Mouse (Mus musculus) myocyte (in vitro differentiated cells): Measurements from ENCODE around the gene Hoxb3. TPM values are rescaled to one million over a fixed set of nuclear protein-coding genes. Genes with fewer than 3 reads are reported as not detected.

ENCODE experiments used
- H3K27me3 ChIP-seq: one replicate; pipeline ENCODE4 v1.6.1; 2011; ENCODE audit not compliant: control insufficient read depth, insufficient read depth, insufficient read length
- H3K36me3 ChIP-seq: one replicate; pipeline ENCODE4 v1.6.1; 2011; ENCODE audit not compliant: control insufficient read depth, insufficient read depth
- H3K4me2 ChIP-seq: one replicate; pipeline ENCODE4 v1.6.1; 2011; ENCODE audit warnings: low read depth, control low read depth
- H3K4me3 ChIP-seq: one replicate; pipeline ENCODE4 v1.5.1; 2011; ENCODE audit warnings: mild to moderate bottlenecking, control low read depth, moderate library complexity
- H3K79me2 ChIP-seq: one replicate; pipeline ENCODE4 v1.6.1; 2011; ENCODE audit not compliant: control insufficient read depth, insufficient read depth
- H3ac ChIP-seq: one replicate; pipeline ENCODE4 v1.6.1; 2011; ENCODE audit not compliant: control insufficient read depth, insufficient read length
- CEBPB ChIP-seq: IDR thresholded peaks from 2 replicates; pipeline ENCODE4 v1.6.1; 2011; ENCODE audit warnings: mild to moderate bottlenecking, moderate library complexity; ENCODE audit not compliant: poor library complexity, insufficient read depth, severe bottlenecking
- E2F4 ChIP-seq: IDR thresholded peaks from one replicate; pipeline ENCODE4 v1.6.1; 2011; ENCODE audit warnings: mild to moderate bottlenecking, control low read depth, moderate library complexity; ENCODE audit not compliant: insufficient read depth
- MAX ChIP-seq: IDR thresholded peaks from one replicate; pipeline ENCODE4 v1.6.1; 2011; ENCODE audit warnings: low read depth, mild to moderate bottlenecking, control low read depth
- MYOD1 ChIP-seq, 3 experiments: IDR thresholded peaks; one replicate each; pipeline ENCODE4 v1.6.1; 2011; ENCODE audit warnings: control low read depth in 2 of 3, low read depth in 2 of 3, mild to moderate bottlenecking in 2 of 3, moderate library complexity in 1 of 3; ENCODE audit not compliant: insufficient read length in 2 of 3, control insufficient read depth in 1 of 3
- MYOG ChIP-seq, 3 experiments: IDR thresholded peaks; one replicate each; pipeline ENCODE4 v1.6.1; 2011; ENCODE audit warnings: control low read depth in 2 of 3, low read depth in 2 of 3, mild to moderate bottlenecking in 2 of 3; ENCODE audit not compliant: insufficient read length in 2 of 3, control insufficient read depth in 1 of 3, insufficient read depth in 1 of 3
- POLR2A ChIP-seq: IDR thresholded peaks from one replicate; pipeline ENCODE4 v1.6.1; 2011; ENCODE audit warnings: low read depth, mild to moderate bottlenecking, control low read depth, moderate library complexity; ENCODE audit not compliant: insufficient read length
- POLR2AphosphoS2 ChIP-seq: IDR thresholded peaks from one replicate; pipeline ENCODE4 v1.6.1; 2011; ENCODE audit warnings: low read depth, control low read depth; ENCODE audit not compliant: insufficient read length
- REST ChIP-seq: IDR thresholded peaks from one replicate; pipeline ENCODE4 v1.6.1; 2011; ENCODE audit warnings: mild to moderate bottlenecking, control low read depth, moderate library complexity; ENCODE audit not compliant: insufficient read depth, insufficient read length
- SRF ChIP-seq: IDR thresholded peaks from one replicate; pipeline ENCODE4 v1.6.1; 2011; ENCODE audit warnings: low read depth; ENCODE audit not compliant: control insufficient read depth, insufficient read length
- TCF12 ChIP-seq: IDR thresholded peaks from one replicate; pipeline ENCODE4 v1.6.1; 2011; ENCODE audit warnings: mild to moderate bottlenecking, control low read depth; ENCODE audit not compliant: poor library complexity, insufficient read depth, severe bottlenecking
- TCF3 ChIP-seq: IDR thresholded peaks from one replicate; pipeline ENCODE4 v1.6.1; 2011; ENCODE audit warnings: low read depth, control low read depth; ENCODE audit not compliant: insufficient read length
- USF1 ChIP-seq: IDR thresholded peaks from one replicate; pipeline ENCODE4 v1.6.1; 2011; ENCODE audit warnings: low read depth, mild to moderate bottlenecking, control low read depth, moderate library complexity
- polyA plus RNA-seq: library from polyadenylated mRNA; unstranded; fragments of >200 nt; fragmentation: generic; extraction: Trizol; gene quantifications from one replicate; pipeline ENCODE4 v1.2.1, GENCODE M21; 2012; ENCODE audit warnings: missing spikeins

Hoxb3 gene
- polyA plus RNA-seq, 1 experiment, result not detected

- Histone ChIP-seq H3K79me2 (no peaks in the 10 kb centered on the region), H3K4me3 (no peak overlapping the region), H3K4me2 (no peak overlapping the region), H3ac (no peak overlapping the region), H3K36me3 (no peaks in the 10 kb centered on the region), H3K27me3 (peaks cover 62% of the 10 kb centered on the region)
- TF ChIP-seq USF1, result no peak
- no peak for TF ChIP-seq REST
- no peak for TF ChIP-seq TCF12
- no peak for TF ChIP-seq POLR2A
- TF ChIP-seq MYOD1 (IDR thresholded peaks at IDR 0.05; ENCODE audit: control insufficient read depth in 1 of 3, insufficient read length in 2 of 3, low read depth in 2 of 3), result no peak
- TF ChIP-seq MYOG (IDR thresholded peaks at IDR 0.05; ENCODE audit: control insufficient read depth in 1 of 3, insufficient read depth in 1 of 3, insufficient read length in 2 of 3, low read depth in 2 of 3), result no peak
- no peak for TF ChIP-seq SRF
These were observed 29.8 kb downstream of the Hoxb3 start for GRCm38 (mm10) chr11:96352691-96353521.

GRCm38 (mm10) chr11:96353522-96353841 is 30.4 kb downstream of the Hoxb3 start:
- Histone ChIP-seq H3K79me2 (no peaks in the 10 kb centered on the region), H3K27me3 (peaks cover 61% of the 10 kb centered on the region), H3K4me3 (no peak overlapping the region)

GRCm38 (mm10) chr11:96353939-96354338 is 30.8 kb downstream of the Hoxb3 start:
- Histone ChIP-seq H3K79me2 (no peaks in the 10 kb centered on the region), H3K4me2 (no peak overlapping the region), H3K27me3 (peaks cover 61% of the 10 kb centered on the region), H3K36me3 (no peaks in the 10 kb centered on the region), H3ac (no peak overlapping the region), H3K4me3 (no peak overlapping the region)
- no peak for TF ChIP-seq REST
- TF ChIP-seq MYOG (IDR thresholded peaks at IDR 0.05; ENCODE audit: control insufficient read depth in 1 of 3, insufficient read depth in 1 of 3, insufficient read length in 2 of 3, low read depth in 2 of 3), result no peak
- no peak for TF ChIP-seq TCF3
- TF ChIP-seq USF1, result no peak

More at GRCm38 (mm10) chr11:96353522-96353841, 30.4 kb downstream of the Hoxb3 start:
- Histone ChIP-seq H3ac (no peak overlapping the region), H3K4me2 (no peak overlapping the region), H3K36me3 (no peaks in the 10 kb centered on the region)
- no peak for TF ChIP-seq E2F4
- no peak for TF ChIP-seq POLR2A
- TF ChIP-seq CEBPB, result no peak
- no peak for TF ChIP-seq SRF
- TF ChIP-seq POLR2AphosphoS2, result no peak
- TF ChIP-seq MAX, result no peak
- TF ChIP-seq TCF12, result no peak
- TF ChIP-seq REST, result no peak
- no peak for TF ChIP-seq MYOD1 (IDR thresholded peaks at IDR 0.05; ENCODE audit: control insufficient read depth in 1 of 3, insufficient read length in 2 of 3, low read depth in 2 of 3)
- TF ChIP-seq USF1, result no peak
- no peak for TF ChIP-seq TCF3
- no peak for TF ChIP-seq MYOG (IDR thresholded peaks at IDR 0.05; ENCODE audit: control insufficient read depth in 1 of 3, insufficient read depth in 1 of 3, insufficient read length in 2 of 3, low read depth in 2 of 3)

- no peak overlapping the region for H3K4me2 ChIP-seq
- H3K36me3 ChIP-seq, result no peaks in the 10 kb centered on the region
- H3K27me3 ChIP-seq, result peaks cover 63% of the 10 kb centered on the region
- H3ac ChIP-seq, result no peak overlapping the region
- H3K4me3 ChIP-seq, result no peak overlapping the region
- TF ChIP-seq POLR2AphosphoS2 (no peak), MYOD1 (IDR thresholded peaks at IDR 0.05; ENCODE audit: control insufficient read depth in 1 of 3, insufficient read length in 2 of 3, low read depth in 2 of 3) (no peak), TCF3 (no peak), CEBPB (no peak)
- no peaks in the 10 kb centered on the region for H3K79me2 ChIP-seq
These were observed 31.2 kb downstream of the Hoxb3 start for GRCm38 (mm10) chr11:96354376-96354775.

GRCm38 (mm10) chr11:96354801-96355311 is 31.7 kb downstream of the Hoxb3 start:
- H3K79me2 ChIP-seq, result no peaks in the 10 kb centered on the region
- no peak overlapping the region for H3K4me2 ChIP-seq
- peaks cover 62% of the 10 kb centered on the region for H3K27me3 ChIP-seq
- H3ac ChIP-seq, result no peak overlapping the region
- no peak for TF ChIP-seq REST
- no peak for TF ChIP-seq MAX
- no peak for TF ChIP-seq E2F4
- TF ChIP-seq SRF, result no peak
- no peak for TF ChIP-seq POLR2AphosphoS2
- no peak for TF ChIP-seq MYOD1 (IDR thresholded peaks at IDR 0.05; ENCODE audit: control insufficient read depth in 1 of 3, insufficient read length in 2 of 3, low read depth in 2 of 3)
- no peak for TF ChIP-seq CEBPB
- TF ChIP-seq POLR2A, result no peak
- no peak for TF ChIP-seq TCF12
- TF ChIP-seq MYOG (IDR thresholded peaks at IDR 0.05; ENCODE audit: control insufficient read depth in 1 of 3, insufficient read depth in 1 of 3, insufficient read length in 2 of 3, low read depth in 2 of 3), result no peak
- H3K36me3 ChIP-seq, result no peaks in the 10 kb centered on the region
- H3K4me3 ChIP-seq, result no peak overlapping the region
